Mouse (Mus musculus) cerebral cortex, adult 2 months (tissue): ENCODE data around the gene Mov10l1.

Experiments
- WGBS: fragments of 180-500 bp; shearing (Covaris S2); methylation state at CpG from one replicate; pipeline ENCODE4 v1.1.7; 2018; 5-methylcytosine and 5-hydroxymethylcytosine counted together

Mov10l1 gene

GRCm38 (mm10) chr15:89074613-89075477 lies 92.1 kb downstream of the Mov10l1 start, which contains the start of gene Trabd:
Gene Trabd (plus strand): TSS chr15:89075124.
- WGBS: 23% methylated on average over 11 of the region's 11 CpGs

GRCm38 (mm10) chr15:89075478-89076147 lies 92.9 kb downstream of the Mov10l1 start:
- under 1% methylated on average over 58 of the region's 59 CpGs for WGBS

- 1% methylated on average over 35 of the region's 39 CpGs for WGBS
Measured at GRCm38 (mm10) chr15:89076156-89076731, 93.5 kb downstream of the Mov10l1 start.

- WGBS: 62% methylated on average over 9 of the region's 9 CpGs
Measured at GRCm38 (mm10) chr15:89078208-89078836, 95.6 kb downstream of the Mov10l1 start.

GRCm38 (mm10) chr15:89083906-89084305 lies 101.2 kb downstream of the Mov10l1 start:
- 96% methylated on average over 1 of the region's 1 CpGs for WGBS

- 91% methylated on average over 2 of the region's 2 CpGs for WGBS
Measured at GRCm38 (mm10) chr15:89084826-89085225, 102.1 kb downstream of the Mov10l1 start.

GRCm38 (mm10) chr15:89088607-89089247 lies 106.0 kb downstream of the Mov10l1 start, which contains the start of gene Selenoo:
Gene Selenoo (plus strand): TSS chr15:89089084.
- 1% methylated on average over 38 of the region's 38 CpGs for WGBS

DNA sequence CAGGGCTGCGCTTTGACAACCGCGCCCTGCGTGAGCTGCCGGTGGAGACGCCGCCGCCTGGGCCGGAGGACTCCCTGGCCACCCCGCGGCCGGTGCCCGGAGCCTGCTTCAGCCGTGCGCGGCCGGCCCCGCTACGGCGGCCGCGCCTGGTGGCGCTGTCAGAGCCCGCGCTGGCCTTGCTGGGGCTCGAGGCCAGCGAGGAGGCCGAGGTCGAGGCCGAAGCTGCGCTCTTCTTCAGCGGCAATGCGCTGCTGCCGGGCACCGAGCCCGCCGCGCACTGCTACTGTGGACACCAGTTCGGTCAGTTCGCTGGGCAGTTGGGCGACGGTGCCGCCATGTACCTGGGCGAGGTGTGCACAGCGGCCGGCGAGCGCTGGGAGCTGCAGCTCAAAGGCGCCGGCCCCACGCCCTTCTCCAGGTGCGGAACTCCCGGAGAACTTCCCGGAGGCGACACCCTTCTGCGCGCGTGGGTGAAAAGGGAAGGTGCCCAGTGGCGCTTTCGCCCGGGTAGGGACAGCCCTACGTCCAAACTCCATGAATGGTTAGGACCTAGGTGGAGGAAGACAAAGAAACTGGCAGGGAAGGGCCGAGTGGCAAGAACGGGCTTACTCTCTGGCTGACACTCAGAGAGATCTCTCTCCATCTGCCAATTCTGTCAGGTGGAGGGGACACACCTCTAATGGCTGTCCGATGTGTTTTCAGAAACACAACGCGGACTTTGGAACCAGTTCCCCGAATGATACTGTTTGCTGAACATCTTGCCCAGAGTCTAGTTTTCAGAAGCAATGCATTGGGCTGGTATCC lies 106.7 kb downstream of the Mov10l1 start:
- 1% methylated on average over 68 of the region's 68 CpGs for WGBS

DNA sequence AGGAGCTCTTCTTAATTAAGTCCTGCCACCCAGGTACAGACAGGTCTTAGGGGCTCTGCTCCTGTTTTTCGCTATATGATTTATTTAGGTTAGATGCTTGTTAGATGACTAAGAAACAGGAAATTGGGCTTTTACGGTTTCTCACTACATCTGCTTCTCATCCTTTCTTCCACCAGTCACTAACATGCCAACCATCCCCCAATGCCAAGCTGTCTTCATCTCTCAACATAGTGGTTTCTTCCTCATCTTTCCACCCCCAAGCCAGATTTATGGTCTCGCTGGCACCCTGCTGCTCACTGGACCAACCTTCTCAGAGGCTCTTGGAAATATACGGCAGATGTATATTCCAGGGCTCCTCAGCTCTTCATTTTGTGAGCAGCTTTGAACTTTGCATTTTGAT lies 108.0 kb downstream of the Mov10l1 start:
- WGBS: 65% methylated on average over 4 of the region's 4 CpGs

GRCm38 (mm10) chr15:89092181-89092580 lies 109.5 kb downstream of the Mov10l1 start:
- WGBS: 48% methylated on average over 5 of the region's 5 CpGs

DNA sequence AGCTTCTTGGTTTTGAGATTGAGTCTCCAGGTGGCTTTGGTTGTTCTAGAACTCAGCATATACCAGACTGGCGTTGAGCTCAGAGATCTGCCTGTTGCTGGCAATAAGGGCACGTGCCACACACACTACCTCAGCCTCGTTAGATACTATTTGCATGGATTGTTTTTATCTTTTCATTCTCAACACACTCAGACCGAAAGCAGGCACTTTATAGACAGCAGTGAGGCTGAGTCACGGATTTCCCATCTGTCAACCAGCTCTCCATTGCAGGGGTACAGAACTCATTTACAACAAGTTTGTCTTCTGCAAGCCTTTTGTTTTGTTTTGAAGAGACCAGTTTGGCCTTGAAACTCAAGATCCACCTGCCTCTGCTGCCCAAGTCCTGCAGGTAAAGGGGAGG lies 114.7 kb downstream of the Mov10l1 start:
- WGBS: 48% methylated on average over 5 of the region's 5 CpGs

DNA sequence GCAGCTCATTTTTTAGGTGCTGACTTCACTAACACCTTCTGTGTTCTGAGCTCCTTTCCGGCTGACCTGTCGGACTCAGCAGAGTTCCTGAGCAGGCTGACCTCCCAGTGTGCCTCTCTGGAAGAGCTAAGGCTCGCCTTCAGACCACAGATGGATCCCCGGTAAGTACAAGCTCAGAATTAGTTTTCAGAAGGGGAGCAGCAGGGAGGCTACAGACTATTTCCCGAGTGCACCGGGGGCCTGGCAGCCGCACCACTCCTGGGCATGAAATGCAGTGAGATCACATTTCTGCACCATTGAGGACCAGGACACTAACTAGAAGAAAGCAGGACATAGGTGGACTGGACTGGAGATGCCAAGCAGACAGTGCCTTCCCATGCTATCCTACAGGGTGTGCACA lies 115.9 kb downstream of the Mov10l1 start:
- WGBS: 78% methylated on average over 7 of the region's 7 CpGs

DNA sequence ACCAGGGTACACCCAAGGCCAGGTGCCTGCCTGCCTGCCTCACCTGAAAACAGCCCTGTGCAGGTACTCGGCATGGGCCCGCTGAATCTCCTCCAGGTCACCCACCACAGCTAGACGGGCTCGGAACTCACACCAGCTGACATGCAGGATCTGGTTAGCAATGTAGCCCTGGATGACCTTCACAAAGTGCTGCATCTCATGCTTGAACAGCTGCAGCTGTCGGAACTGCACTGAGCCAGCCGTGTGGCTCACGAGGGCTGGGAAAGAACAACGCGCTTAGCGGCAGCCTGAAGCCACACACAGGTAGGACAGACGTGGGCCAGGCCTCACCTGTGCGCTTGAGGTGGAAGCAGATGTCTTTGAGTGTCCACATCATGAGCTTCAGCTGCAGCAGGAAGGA lies 118.1 kb downstream of the Mov10l1 start:
- 74% methylated on average over 12 of the region's 12 CpGs for WGBS

DNA sequence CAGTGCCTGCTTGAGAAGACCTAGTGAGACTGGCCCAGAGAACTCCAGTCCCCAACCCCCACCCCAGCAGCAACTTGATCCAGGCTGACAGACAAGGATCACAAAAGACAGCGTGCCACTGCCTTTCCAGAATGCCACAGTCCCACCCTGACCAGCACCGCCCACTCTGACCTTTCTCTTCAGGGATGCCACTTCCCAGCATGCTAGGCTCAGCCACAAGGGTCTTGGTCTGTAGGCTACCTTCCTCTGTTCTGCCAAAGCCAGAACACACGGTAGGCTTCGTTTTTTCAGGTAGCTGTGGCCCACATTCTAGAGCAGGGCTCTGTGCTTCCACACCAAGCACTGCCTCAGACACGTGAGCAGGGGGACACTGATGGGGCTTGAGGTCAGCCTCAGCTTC lies 119.9 kb downstream of the Mov10l1 start:
- 74% methylated on average over 5 of the region's 5 CpGs for WGBS

DNA sequence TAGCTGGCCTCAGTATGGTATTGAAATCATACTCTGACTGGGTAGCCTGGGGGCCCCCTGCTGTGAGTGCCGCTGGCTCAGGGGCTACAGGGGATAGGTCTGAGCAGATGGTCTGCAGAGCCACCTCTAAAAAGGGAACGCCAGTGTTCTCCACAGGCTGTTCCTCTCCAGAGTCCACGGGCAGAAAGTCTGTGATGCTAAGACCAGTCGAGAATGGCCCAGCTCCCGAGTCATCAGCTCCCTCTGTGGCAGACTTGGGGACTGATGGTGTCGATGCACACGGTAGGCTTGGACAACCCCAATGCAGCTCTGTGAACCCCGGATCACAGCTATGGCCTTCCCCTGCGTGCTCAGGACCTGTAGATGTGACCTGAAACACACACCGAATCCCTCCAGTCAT lies 121.2 kb downstream of the Mov10l1 start:
- WGBS: 71% methylated on average over 10 of the region's 10 CpGs

GRCm38 (mm10) chr15:89104425-89104824 lies 121.7 kb downstream of the Mov10l1 start:
- WGBS: 67% methylated on average over 8 of the region's 8 CpGs
